Mouse (Mus musculus): ENCODE data around the gene Atf7ip. TPM values are rescaled to one million over a fixed set of nuclear protein-coding genes. Genes with fewer than 3 reads are reported as not detected.

Gene Atf7ip
- total RNA-seq, 4 experiments from 2014 or later: 94.0 to 124 (median 106) TPM

DNA sequence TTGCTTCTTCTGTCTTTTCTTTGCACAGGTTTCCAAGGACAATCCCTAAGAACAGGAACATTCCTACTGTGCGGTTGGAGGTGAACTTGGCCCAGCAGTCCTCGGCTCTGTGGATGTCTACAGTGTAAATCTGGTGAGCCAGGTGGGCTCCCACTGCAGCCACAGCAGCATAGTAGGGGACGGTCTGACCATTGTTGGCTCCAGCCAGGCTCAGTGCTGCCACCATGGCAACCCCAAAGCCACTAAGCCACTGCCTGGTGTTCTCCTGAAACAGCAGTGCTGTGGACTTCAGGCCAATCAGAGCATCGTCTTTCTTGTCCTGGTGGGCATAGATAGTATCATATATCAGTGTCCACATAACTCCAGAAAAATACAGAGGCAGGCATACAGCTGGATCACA is 19.8 kb upstream of the Atf7ip start:
- no peak for DNase-seq (ENCODE audit: low spot score in 2 of 2)

DNA sequence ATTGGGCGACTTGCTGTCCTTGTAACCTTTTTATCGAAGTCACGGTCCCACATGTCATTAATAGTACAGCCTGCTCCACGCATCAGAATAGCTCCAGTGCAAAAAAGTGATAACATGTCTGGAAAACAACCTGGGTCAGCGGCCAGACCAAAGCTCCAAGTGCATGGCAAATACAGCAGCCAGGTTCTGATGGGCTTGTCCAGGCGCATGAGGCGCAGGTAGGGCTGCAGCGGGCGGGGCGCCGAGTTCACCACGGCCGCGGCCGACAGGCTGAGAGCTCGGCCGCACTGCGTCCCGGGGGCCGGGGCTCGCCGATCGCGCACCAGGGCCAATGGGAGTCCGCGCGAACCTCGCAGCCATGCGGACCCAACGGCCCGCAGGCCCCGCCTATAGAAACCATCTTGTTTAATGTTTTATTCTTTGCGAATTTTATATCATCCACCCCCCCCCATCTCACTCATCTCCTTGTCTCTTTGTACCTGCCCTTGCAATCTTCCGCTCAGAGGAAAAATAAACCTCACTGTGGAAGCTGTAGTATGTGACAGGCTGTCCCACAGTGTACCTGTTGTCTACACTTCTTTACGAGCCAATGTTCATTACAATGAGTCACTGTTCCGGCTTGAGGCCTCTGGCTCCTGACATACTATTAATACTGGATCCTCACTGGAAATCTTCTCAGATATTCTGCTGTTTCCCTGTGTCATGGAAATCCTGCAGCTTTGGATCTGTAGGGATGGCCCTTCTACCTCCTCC is 19.0 kb upstream of the Atf7ip start:
- DNase-seq (ENCODE audit: low spot score in 2 of 2): no peak

- no peak for DNase-seq (ENCODE audit: low spot score in 2 of 2)
Measured at GRCm38 (mm10) chr6:136487554-136487950, 18.4 kb upstream of the Atf7ip start.

GRCm38 (mm10) chr6:136489899-136490298 is 16.1 kb upstream of the Atf7ip start:
- DNase-seq (ENCODE audit: low spot score in 2 of 2): no peak

- no peak for DNase-seq (ENCODE audit: low spot score in 2 of 2)
Measured at GRCm38 (mm10) chr6:136490516-136491475, 15.2 kb upstream of the Atf7ip start.

GRCm38 (mm10) chr6:136491631-136492030 is 14.3 kb upstream of the Atf7ip start:
- no peak for DNase-seq (ENCODE audit: low spot score in 2 of 2)

- no peak for DNase-seq (ENCODE audit: low spot score in 2 of 2)
Measured at GRCm38 (mm10) chr6:136492251-136492650, 13.7 kb upstream of the Atf7ip start.

DNA sequence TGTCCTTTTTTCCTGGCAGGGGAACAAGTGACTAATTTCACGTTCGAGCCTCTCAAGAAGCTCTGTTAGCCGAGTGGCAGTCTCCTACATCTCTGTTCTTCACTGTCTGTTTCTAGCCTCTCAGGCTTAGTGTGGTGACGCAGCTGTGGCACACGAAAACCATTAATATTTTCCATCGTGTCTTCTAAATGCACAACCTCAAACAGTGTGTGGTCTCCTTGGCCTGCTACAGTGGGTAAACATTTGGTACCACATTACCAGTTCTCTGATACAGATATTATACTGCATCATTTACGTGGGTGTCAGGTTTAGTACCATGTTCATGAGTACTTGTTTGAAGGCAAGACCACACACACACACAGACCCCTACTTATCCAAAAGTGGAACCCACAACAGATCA is 12.5 kb upstream of the Atf7ip start:
- DNase-seq (ENCODE audit: low spot score in 2 of 2): no peak

DNA sequence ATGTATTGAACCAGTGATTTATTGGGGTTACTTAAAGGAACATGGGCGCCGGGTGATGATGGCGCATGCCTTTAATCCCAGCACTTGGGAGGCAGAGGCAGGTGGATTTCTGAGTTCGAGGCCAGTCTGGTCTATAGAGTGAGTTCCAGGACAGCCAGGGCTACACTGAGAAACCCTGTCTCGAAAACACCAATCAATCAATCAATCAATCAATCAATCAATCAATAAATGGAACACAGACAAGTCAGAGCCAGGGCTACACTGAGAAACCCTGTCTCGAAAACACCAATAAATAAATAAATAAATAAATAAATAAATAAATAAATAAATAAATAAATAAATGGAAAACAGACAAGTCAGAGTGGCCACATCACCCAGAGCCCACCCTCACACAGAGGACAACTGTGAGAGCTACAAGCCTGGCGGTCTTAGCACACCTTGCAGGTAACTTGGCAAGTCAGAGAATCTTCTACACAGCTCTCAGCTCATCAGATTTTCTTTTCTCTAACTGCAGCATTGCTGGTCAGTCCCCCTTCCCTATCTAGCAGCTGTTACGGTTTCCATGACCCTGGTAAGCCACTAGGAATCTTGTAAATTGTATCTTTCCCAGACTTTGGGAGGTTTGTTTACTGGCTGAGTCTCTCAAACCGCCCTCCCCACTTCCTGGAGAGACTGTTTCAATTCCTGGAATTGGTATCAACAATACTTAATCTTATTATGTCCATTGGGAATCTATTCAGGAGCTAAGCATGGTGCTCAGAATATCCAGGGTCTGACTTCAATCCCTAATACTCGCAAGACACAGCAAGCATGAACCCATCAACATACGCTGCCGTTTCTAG is 11.8 kb upstream of the Atf7ip start:
- DNase-seq (ENCODE audit: low spot score in 2 of 2): no peak

DNA sequence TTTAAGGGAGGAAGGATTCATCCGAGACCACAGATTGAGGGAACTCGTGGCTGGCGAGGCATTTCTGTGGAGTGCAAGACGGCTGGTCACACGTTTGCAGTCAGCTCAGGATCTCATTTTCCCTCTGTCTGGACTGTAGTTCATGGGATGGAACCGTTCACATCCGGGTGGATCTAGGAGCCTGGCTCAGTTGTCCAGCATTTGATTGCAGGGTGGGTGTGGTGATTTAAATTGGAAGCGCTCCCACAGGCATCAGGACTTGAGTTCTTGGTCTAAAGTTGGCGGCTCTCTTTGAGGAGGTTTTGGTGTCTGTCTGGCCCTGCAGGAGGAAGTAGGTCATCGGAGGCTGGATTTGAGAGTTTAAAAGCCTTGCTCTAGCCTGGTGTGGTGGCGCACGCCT is 10.9 kb upstream of the Atf7ip start:
- no peak for DNase-seq (ENCODE audit: low spot score in 2 of 2)

GRCm38 (mm10) chr6:136497744-136498143 is 8.2 kb upstream of the Atf7ip start:
- no peak for DNase-seq (ENCODE audit: low spot score in 2 of 2)

DNA sequence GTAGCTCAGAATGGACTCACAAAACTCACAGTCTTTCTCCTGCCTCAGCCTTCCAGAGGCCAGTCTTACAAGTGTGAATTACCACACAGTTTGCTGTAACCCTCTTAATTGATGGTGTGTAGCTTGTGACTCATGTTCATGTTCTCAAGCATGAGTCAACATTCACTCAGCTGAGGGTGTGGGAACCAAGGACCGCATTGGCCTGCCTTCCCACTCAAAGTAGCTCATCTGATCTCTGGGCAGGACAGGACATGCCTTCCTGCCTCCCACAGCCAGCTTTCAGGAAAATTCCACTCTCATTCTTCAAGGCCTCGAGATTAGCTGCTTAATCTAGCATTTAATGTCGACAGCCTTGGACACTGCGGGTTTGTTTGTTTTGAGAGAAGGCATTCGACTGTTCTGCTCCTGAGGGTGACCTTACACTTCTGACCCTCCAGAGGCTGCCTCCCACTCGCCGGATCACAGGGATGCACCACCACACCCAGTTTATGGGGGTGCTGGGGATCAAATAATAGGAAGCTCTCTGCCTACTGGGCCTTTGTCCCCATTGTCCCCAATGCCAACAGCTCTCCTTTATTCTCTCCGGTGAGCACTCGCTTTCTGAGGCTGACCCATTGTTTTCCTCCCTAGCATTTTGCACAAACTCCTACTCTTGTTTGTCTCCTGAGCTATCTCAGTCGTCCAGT is 6.5 kb upstream of the Atf7ip start:
- DNase-seq (ENCODE audit: low spot score in 2 of 2): no peak

DNA sequence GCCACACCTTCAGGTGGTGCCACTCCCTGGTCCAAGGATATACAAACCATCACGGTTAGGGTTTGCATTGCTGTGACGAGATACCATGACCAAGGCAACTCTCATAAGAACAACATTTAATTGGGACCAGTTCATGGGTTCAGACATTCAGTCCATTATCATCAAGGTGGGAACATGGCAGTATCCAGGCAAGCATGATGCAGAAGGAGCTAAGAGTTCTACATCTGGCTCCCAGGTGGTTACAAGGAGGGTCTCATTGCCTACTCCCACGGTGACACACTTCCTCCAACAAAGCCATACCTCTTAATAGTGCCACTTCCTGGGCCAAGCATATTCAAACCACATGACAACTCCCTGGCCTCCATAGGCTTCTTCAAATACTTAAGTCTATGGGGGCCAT is 2.7 kb downstream of the Atf7ip start:
- DNase-seq (ENCODE audit: low spot score in 2 of 2): no peak

GRCm38 (mm10) chr6:136510945-136511344 is 5.0 kb downstream of the Atf7ip start:
- DNase-seq (ENCODE audit: low spot score in 2 of 2): no peak

DNA sequence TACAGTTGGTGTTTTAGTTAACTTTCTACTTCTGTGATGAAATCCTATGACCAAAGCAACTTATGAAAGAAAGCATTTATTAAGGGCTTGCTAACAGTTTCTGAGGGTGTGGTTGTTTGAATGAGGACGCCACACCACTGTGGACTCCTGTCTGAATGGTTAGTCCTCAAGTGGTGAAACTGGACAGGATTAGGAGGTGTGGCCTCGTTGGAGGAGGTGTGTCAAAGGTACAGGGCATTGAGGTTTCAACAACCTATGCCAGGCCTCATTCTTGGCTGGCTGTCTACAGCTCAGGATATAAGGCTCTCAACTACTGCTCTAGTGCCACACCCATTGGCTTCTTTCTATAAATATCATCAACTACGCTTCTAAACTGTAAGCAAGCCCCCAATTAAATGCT is 6.4 kb downstream of the Atf7ip start:
- no peak for DNase-seq (ENCODE audit: low spot score in 2 of 2)

DNA sequence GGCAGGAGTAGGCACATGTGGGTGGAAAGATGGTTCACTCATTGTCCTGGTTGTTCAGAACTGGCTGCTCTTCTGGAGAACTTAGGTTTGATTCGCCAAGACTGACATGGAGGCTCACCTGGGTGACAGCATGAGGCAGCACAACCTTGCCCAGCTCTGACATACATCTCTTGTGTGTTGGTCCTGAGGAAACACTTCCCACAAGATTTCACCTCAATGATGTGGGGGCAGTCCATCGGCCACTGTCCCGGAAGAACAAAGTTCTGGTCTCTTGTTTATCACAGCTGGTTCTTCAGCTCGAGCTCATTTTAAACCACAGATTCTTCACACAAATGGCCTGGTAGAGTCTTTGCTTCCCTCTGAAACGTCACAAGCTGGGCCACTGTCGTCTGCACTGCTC is 10.7 kb downstream of the Atf7ip start:
- DNase-seq (ENCODE audit: low spot score in 2 of 2): no peak

DNA sequence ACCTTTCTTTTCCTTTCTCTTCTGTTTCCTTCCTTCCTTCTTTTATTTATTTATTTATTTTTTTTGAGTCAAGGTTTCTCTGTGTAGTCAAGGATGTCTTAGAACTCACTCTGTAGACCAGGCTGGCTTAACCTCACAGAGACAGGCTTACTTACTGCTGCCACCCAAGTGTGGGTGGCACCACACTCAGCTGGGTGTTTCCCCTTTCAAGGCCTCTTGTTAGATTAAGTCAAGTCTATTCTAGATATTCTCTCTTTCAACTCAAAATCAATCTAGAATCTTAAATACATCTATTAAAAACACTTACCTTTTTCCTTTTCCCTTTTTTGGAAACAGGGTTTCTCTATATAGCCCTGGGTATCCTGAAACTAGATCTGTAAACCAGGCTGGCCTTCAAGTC is 11.3 kb downstream of the Atf7ip start:
- no peak for DNase-seq (ENCODE audit: low spot score in 2 of 2)

GRCm38 (mm10) chr6:136518537-136519246 is 12.7 kb downstream of the Atf7ip start:
- DNase-seq (ENCODE audit: low spot score in 2 of 2): peak; percentile 89 to 97

DNA sequence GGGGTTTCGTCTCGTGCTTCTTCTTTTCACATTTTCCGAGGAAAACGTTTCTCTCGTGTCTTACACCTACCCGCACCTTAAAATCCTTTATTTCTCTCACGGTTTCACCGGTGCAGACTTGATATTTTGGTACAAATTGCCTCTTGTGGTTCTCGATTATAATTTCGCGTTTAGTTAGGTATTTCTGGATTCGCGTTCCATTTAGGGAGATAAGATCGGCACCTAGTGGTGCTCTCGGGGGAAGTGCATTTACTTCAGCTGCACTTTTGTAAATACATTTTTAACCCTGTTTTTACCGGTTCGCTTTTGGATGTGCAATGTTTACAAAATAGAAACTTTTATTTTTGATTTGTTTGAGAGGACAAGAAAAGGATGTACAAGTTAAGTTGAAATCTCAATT is 13.3 kb downstream of the Atf7ip start:
- no peak for DNase-seq (ENCODE audit: low spot score in 2 of 2)

DNA sequence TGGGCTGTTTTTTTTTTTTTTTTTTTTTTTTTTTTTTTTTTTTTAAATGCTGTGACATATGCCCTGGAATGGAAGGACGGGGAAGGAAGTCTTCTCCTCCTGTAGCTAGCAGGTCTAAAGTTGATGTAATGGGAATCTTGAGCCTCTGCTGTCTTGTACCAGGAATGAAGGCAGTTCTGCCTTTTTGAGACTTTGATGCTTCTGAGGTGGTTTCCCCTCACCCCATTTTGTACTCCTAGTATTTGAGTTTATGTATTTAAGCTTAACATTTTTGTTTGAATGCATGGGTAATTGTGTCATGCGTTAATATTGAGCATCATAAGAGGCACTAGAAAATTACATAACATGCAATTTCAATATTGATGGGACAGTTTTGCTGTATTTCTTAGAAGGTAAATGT is 14.4 kb downstream of the Atf7ip start:
- DNase-seq (ENCODE audit: low spot score in 2 of 2): no peak
